ENCODE assay signal across 8 mouse cellular contexts in the genomic region with DNA sequence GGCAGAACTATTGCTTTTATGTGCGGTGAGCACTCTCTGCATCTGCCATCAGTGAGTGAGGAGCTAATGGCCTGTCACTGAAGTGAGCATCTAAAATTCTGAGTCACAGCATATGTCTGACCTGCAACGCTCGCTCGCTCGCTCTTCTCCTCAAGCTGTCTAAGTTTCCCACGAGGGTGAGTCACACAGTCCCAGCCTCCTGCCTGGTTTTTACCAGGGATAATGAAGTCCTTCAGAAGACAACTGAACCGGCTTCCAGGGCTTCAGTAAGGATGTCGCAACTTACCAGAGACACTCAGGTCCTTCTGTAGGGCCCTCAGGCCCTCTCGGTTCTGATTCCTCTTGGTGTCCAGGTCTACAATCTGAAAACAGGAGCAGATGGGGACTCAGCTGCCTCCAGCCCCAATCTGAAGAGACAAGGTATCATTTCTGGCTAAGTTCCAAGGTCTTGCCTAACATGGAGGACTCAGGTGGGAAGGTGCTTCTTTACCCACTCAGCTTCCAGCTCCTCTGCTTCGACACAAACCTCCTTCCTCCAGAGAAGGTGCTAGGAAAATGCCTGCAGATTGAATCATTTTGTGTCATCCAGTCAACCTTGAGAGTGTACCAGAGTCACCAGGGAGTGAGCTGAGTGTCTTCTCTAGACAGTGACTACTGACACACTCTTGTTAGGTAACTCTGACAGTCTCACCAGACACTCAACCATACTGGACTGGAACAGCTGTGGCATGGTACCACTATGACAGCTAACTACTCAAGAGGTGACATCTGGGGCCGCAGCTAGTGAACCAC. TPM values are rescaled to one million over a fixed set of nuclear protein-coding genes. Genes with fewer than 3 reads are reported as not detected.
DNase-seq lines count a peak whose midpoint lies in the region; ATAC-seq and TF ChIP-seq lines count a peak whose summit lies in the region.

No protein-coding gene starts in this region.

- intact Hi-C loops in heart, adult 2 months (cut with DNase I), result loop anchor here (5.0 to 10.0 kb wide), 2 partner anchors 167 to 329 kb away; partner anchors contain the start of genes Mcts2 and Tpx2

- peak overlapping the region; percentile 96 for H3K4me2 ChIP-seq in hindbrain, embryonic 13.5 days
- peak overlapping the region; percentile 78 for H3K4me2 ChIP-seq in midbrain, embryonic 16.5 days (ENCODE audit: low read length)

- peaks cover 6% of the 10 kb centered on the region for H3K79me2 ChIP-seq in heart, adult 2 months (replicated peaks; ENCODE audit: control insufficient read depth, insufficient read depth, low read length)

- H3K9ac ChIP-seq in heart, adult 2 months (ENCODE audit: low read depth, low read length), result no peak overlapping the region
- H3K9ac ChIP-seq in hindbrain, embryonic 13.5 days, result peak overlapping the region; percentile 93
- H3K9ac ChIP-seq in midbrain, embryonic 16.5 days (ENCODE audit: low read depth, low read length), result peak overlapping the region; percentile 87

- 82% methylated on average over 11 of the region's 11 CpGs for WGBS in heart, adult 2 months
- 95% methylated on average over 11 of the region's 11 CpGs for whole genome bisulfite sequencing in hindbrain, embryonic 13.5 days
- WGBS in midbrain, embryonic 16.5 days, result 94% methylated on average over 11 of the region's 11 CpGs

- no peaks in the 10 kb centered on the region for H3K9me3 ChIP-seq in hindbrain, embryonic 13.5 days
- H3K9me3 ChIP-seq in midbrain, embryonic 16.5 days (replicated peaks; ENCODE audit: control insufficient read depth, low read length, poor library complexity, severe bottlenecking), result no peaks in the 10 kb centered on the region

- H3K4me1 ChIP-seq in heart, adult 2 months (ENCODE audit: control insufficient read depth, insufficient read depth, low read length), result peaks cover 6% of the 10 kb centered on the region
- peaks cover 24% of the 10 kb centered on the region for H3K4me1 ChIP-seq in hindbrain, embryonic 13.5 days (replicated peaks)
- H3K4me1 ChIP-seq in midbrain, embryonic 16.5 days (ENCODE audit: control insufficient read depth, insufficient read depth, low read length), result peaks cover 8% of the 10 kb centered on the region

- no peaks in the 10 kb centered on the region for H3K36me3 ChIP-seq in heart, adult 2 months (ENCODE audit: control insufficient read depth, insufficient read depth, low read length)
- peaks cover 48% of the 10 kb centered on the region for H3K36me3 ChIP-seq in hindbrain, embryonic 13.5 days
- peaks cover 24% of the 10 kb centered on the region for H3K36me3 ChIP-seq in midbrain, embryonic 16.5 days (ENCODE audit: control insufficient read depth, insufficient read depth, low read length)

- no peaks in the 10 kb centered on the region for H3K27me3 ChIP-seq in heart, adult 2 months (ENCODE audit: control insufficient read depth, insufficient read depth, low read length)
- H3K27me3 ChIP-seq in hindbrain, embryonic 13.5 days, result peaks cover 15% of the 10 kb centered on the region
- no peaks in the 10 kb centered on the region for H3K27me3 ChIP-seq in midbrain, embryonic 16.5 days (ENCODE audit: control insufficient read depth, insufficient read depth, low read depth, low read length)

- no peak for TF ChIP-seq CTCF in heart, adult 2 months (IDR thresholded peaks at IDR 0.05)

- no peak for ATAC-seq in hindbrain, embryonic 13.5 days (ENCODE audit: low FRiP score)
- no peak for ATAC-seq in midbrain, embryonic 16.5 days

- no peak for TF ChIP-seq POLR2A in heart, adult 2 months (IDR thresholded peaks at IDR 0.05; ENCODE audit: insufficient read depth, low read depth, low read length)

- DNase-seq in heart, adult 2 months, result no peak
- DNase-seq in heart, adult 9 months (ENCODE audit: low spot score in 2 of 2), result no peak
- peak; percentile 45 to 56 for DNase-seq in right cerebral cortex, adult 2 months (ENCODE audit: low spot score in 2 of 2)
- DNase-seq in right cerebral cortex, postnatal 4 days, result no peak
- no peak for DNase-seq in spleen, postnatal 36 days (ENCODE audit: low spot score in 2 of 2)
- DNase-seq in kidney, postnatal 4 days, result no peak

- peak overlapping the region; percentile 76 for H3K4me3 ChIP-seq in heart, adult 2 months
- H3K4me3 ChIP-seq in hindbrain, embryonic 13.5 days, result peak overlapping the region; percentile 93
- H3K4me3 ChIP-seq in midbrain, embryonic 16.5 days (ENCODE audit: low read depth, low read length), result peak overlapping the region; percentile 75

- no peak for TF ChIP-seq EP300 in heart, adult 2 months (IDR thresholded peaks at IDR 0.05; ENCODE audit: insufficient read depth, low read depth, low read length)

- H3K27ac ChIP-seq in heart, adult 2 months, result no peak overlapping the region
- H3K27ac ChIP-seq in hindbrain, embryonic 13.5 days, result no peak overlapping the region
- H3K27ac ChIP-seq in midbrain, embryonic 16.5 days (ENCODE audit: low read length), result no peak overlapping the region

RNA-seq across cellular contexts. Expression of gene Pdrg1, which starts 1.3 kb away (rescaled TPM):
- total RNA-seq in heart, adult 2 months (2021), result 100 to 1,000 TPM; 117 to 127 TPM
- polyA plus RNA-seq in heart, adult 2 months (2012; rRNA removed), result 125 and 186 TPM in 2 replicates
- 189 and 197 TPM in 2 replicates for polyA plus RNA-seq in hindbrain, embryonic 13.5 days (2015; fragmentation: Nextera tagmentation; extraction: Ambion mirVana)
- polyA plus RNA-seq in midbrain, embryonic 16.5 days (2015; fragmentation: Nextera tagmentation; extraction: Ambion mirVana), result 236 and 259 TPM in 2 replicates

RNA-seq across cellular contexts. Expression of gene Xkr7, which starts 17.7 kb away (rescaled TPM):
- not detected for total RNA-seq in heart, adult 2 months (2021)
- 0.08 TPM in 1 of 2 replicates, not detected in the other for polyA plus RNA-seq in heart, adult 2 months (2012; rRNA removed)
- polyA plus RNA-seq in hindbrain, embryonic 13.5 days (2015; fragmentation: Nextera tagmentation; extraction: Ambion mirVana), result 1.7 and 2.0 TPM in 2 replicates
- 1.6 and 1.9 TPM in 2 replicates for polyA plus RNA-seq in midbrain, embryonic 16.5 days (2015; fragmentation: Nextera tagmentation; extraction: Ambion mirVana)

RNA-seq across cellular contexts. Expression of gene Ttll9, which starts 51.6 kb away (rescaled TPM):
- not detected for total RNA-seq in heart, adult 2 months (2021)
- polyA plus RNA-seq in heart, adult 2 months (2012; rRNA removed), result 0.61 TPM in 1 of 2 replicates, not detected in the other
- 5.0 and 5.5 TPM in 2 replicates for polyA plus RNA-seq in hindbrain, embryonic 13.5 days (2015; fragmentation: Nextera tagmentation; extraction: Ambion mirVana)
- 6.8 and 9.2 TPM in 2 replicates for polyA plus RNA-seq in midbrain, embryonic 16.5 days (2015; fragmentation: Nextera tagmentation; extraction: Ambion mirVana)

RNA-seq across cellular contexts. Expression of gene Ccm2l, which starts 51.8 kb away (rescaled TPM):
- total RNA-seq in heart, adult 2 months (2021), result 10 to 100 TPM; 13.3 to 15.9 TPM
- polyA plus RNA-seq in heart, adult 2 months (2012; rRNA removed), result 43.4 and 44.3 TPM in 2 replicates
- polyA plus RNA-seq in hindbrain, embryonic 13.5 days (2015; fragmentation: Nextera tagmentation; extraction: Ambion mirVana), result 1.3 and 1.9 TPM in 2 replicates
- polyA plus RNA-seq in midbrain, embryonic 16.5 days (2015; fragmentation: Nextera tagmentation; extraction: Ambion mirVana), result 1.0 and 1.2 TPM in 2 replicates

Comparison
In these comparisons a context has a peak if more than half of its experiments do, and no peak if none do; other contexts are left out.
1. DNase-seq: peak in right cerebral cortex, adult 2 months (2 of 2); none in heart, adult 2 months (0 of 2), heart, adult 9 months (0 of 2), right cerebral cortex, postnatal 4 days (single experiment), spleen, postnatal 36 days (0 of 2) and kidney, postnatal 4 days (0 of 2).
2. Peak in every context shown above with its lines, with median percentiles within 50 percentile points of each other: H3K4me3 ChIP-seq.